Mouse (Mus musculus) C2C12 (cell line): Measurements from ENCODE around the gene Pdpk1.

Source experiments
- CEBPB ChIP-seq: IDR thresholded peaks from one replicate; pipeline ENCODE4 v1.6.1; 2011; ENCODE audit warnings: low read depth, mild to moderate bottlenecking, control low read depth, moderate library complexity
- CTCF ChIP-seq: IDR thresholded peaks from one replicate; pipeline ENCODE4 v1.5.1; 2011; ENCODE audit not compliant: control insufficient read depth, insufficient read depth, insufficient read length
- FOSL1 ChIP-seq: IDR thresholded peaks from one replicate; pipeline ENCODE4 v1.8.0; 2011; ENCODE audit warnings: mild to moderate bottlenecking, low read length; ENCODE audit not compliant: poor library complexity, insufficient read depth, severe bottlenecking
- MAX ChIP-seq: IDR thresholded peaks from one replicate; pipeline ENCODE4 v1.6.1; 2011; ENCODE audit warnings: mild to moderate bottlenecking, control low read depth
- MYOD1 ChIP-seq: IDR thresholded peaks from one replicate; pipeline ENCODE4 v1.6.1; 2011; ENCODE audit warnings: low read depth; ENCODE audit not compliant: control insufficient read depth, insufficient read length
- MYOG ChIP-seq: IDR thresholded peaks from one replicate; pipeline ENCODE4 v1.6.1; 2011; ENCODE audit not compliant: control insufficient read depth, insufficient read length; ENCODE audit errors: extremely low read depth
- USF1 ChIP-seq: IDR thresholded peaks from one replicate; pipeline ENCODE4 v1.6.1; 2011; ENCODE audit warnings: low read depth, mild to moderate bottlenecking, control low read depth, moderate library complexity

GRCm38 (mm10) chr17:24142897-24143296, 7.8 kb downstream of the Pdpk1 start:
- no peak for TF ChIP-seq USF1
- TF ChIP-seq CTCF, result no peak
- TF ChIP-seq MAX, result no peak
- TF ChIP-seq CEBPB, result no peak
- no peak for TF ChIP-seq MYOG
- TF ChIP-seq FOSL1, result no peak
- TF ChIP-seq MYOD1, result no peak
